Mouse (Mus musculus) C2C12 (cell line): ENCODE results near the gene Pard6a. TPM values are rescaled to one million over a fixed set of nuclear protein-coding genes. Genes with fewer than 3 reads are reported as not detected.

ENCODE experiments used
- H3K27me3 ChIP-seq: one replicate; pipeline ENCODE4 v1.6.1; 2011; ENCODE audit not compliant: control insufficient read depth, insufficient read depth, insufficient read length
- H3K36me3 ChIP-seq: one replicate; pipeline ENCODE4 v1.6.1; 2011; ENCODE audit not compliant: control insufficient read depth, insufficient read depth
- H3K4me3 ChIP-seq: one replicate; pipeline ENCODE4 v1.5.1; 2011; ENCODE audit warnings: mild to moderate bottlenecking, control low read depth; ENCODE audit not compliant: poor library complexity, insufficient read depth, severe bottlenecking
- H3K79me2 ChIP-seq: one replicate; pipeline ENCODE4 v1.6.1; 2011; ENCODE audit not compliant: control insufficient read depth, insufficient read depth
- H3K79me3 ChIP-seq: one replicate; pipeline ENCODE4 v1.6.1; 2011; ENCODE audit warnings: low read depth, control low read depth
- H3ac ChIP-seq: one replicate; pipeline ENCODE3; 2011; ENCODE audit warnings: low read depth; ENCODE audit not compliant: control insufficient read depth, insufficient read length
- CEBPB ChIP-seq: IDR thresholded peaks from one replicate; pipeline ENCODE4 v1.6.1; 2011; ENCODE audit warnings: low read depth, mild to moderate bottlenecking, control low read depth, moderate library complexity
- CTCF ChIP-seq: IDR thresholded peaks from one replicate; pipeline ENCODE4 v1.5.1; 2011; ENCODE audit not compliant: control insufficient read depth, insufficient read depth, insufficient read length
- FOSL1 ChIP-seq: IDR thresholded peaks from one replicate; pipeline ENCODE4 v1.8.0; 2011; ENCODE audit warnings: mild to moderate bottlenecking, low read length; ENCODE audit not compliant: poor library complexity, insufficient read depth, severe bottlenecking
- MAX ChIP-seq: IDR thresholded peaks from one replicate; pipeline ENCODE4 v1.6.1; 2011; ENCODE audit warnings: mild to moderate bottlenecking, control low read depth
- MYOD1 ChIP-seq: IDR thresholded peaks from one replicate; pipeline ENCODE4 v1.6.1; 2011; ENCODE audit warnings: low read depth; ENCODE audit not compliant: control insufficient read depth, insufficient read length
- MYOG ChIP-seq: IDR thresholded peaks from one replicate; pipeline ENCODE4 v1.6.1; 2011; ENCODE audit not compliant: control insufficient read depth, insufficient read length; ENCODE audit errors: extremely low read depth
- USF1 ChIP-seq: IDR thresholded peaks from one replicate; pipeline ENCODE4 v1.6.1; 2011; ENCODE audit warnings: low read depth, mild to moderate bottlenecking, control low read depth, moderate library complexity
- polyA plus RNA-seq: library from polyadenylated mRNA; unstranded; fragments of >200 nt; fragmentation: generic; extraction: Trizol; gene quantifications from one replicate; pipeline ENCODE4 v1.2.1, GENCODE M21; 2012; ENCODE audit warnings: missing spikeins

Pard6a gene
- polyA plus RNA-seq, 1 experiment = 16.4 TPM

DNA sequence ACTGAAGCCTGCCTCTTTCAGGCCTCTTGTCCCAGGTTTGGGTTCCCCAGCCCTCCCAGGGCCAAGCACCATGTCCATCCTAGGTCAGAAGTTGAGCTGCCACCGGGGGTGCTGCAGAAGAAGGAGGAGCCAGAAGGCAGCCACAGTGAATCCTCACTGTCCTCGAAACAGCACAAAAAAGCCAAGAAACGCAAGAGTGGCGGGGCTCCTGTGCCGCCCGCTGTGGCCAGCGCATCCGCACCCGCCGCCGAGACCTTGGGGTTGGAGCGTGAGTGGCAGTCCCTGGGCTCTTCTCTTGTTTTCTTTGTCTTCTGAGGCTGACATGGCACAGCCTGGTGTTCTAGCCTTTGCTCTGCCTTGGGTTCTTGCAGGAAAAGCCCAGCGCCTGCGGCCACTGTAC, 8.4 kb downstream of the Pard6a start:
- Histone ChIP-seq H3K79me2 (peaks cover 24% of the 10 kb centered on the region), H3ac (no peak overlapping the region), H3K79me3 (peaks cover 1% of the 10 kb centered on the region), H3K36me3 (no peaks in the 10 kb centered on the region), H3K27me3 (no peaks in the 10 kb centered on the region), H3K4me3 (no peak overlapping the region)
- TF ChIP-seq CEBPB = no peak
- no peak for TF ChIP-seq CTCF
- no peak for TF ChIP-seq MAX
- no peak for TF ChIP-seq MYOG
- no peak for TF ChIP-seq MYOD1
- no peak for TF ChIP-seq USF1

DNA sequence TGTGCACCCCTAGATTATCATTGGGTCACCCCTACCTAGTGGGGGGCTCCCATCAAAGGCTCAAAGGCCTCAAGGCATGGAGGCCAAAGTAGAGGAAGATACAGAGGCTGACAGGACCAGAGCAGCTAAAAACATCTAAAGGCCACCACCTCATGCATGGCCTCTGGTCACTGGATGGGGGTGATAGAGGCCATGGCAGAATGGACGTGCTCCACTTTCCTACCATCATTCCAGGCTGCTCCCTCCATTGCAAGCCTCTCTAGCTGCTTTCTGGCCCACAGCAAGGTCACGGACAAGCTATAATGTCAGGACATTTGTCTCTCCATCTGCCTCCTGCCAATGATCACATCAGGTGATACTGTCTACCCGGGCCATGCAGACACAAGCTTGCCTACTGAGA, 11.3 kb downstream of the Pard6a start:
- Histone ChIP-seq H3ac (no peak overlapping the region), H3K79me3 (peaks cover 1% of the 10 kb centered on the region), H3K36me3 (no peaks in the 10 kb centered on the region), H3K27me3 (no peaks in the 10 kb centered on the region), H3K4me3 (no peak overlapping the region), H3K79me2 (peaks cover 7% of the 10 kb centered on the region)
- TF ChIP-seq MAX (no peak), MYOD1 (no peak), MYOG (no peak), FOSL1 (no peak), CEBPB (no peak), CTCF (no peak), USF1 (no peak)

DNA sequence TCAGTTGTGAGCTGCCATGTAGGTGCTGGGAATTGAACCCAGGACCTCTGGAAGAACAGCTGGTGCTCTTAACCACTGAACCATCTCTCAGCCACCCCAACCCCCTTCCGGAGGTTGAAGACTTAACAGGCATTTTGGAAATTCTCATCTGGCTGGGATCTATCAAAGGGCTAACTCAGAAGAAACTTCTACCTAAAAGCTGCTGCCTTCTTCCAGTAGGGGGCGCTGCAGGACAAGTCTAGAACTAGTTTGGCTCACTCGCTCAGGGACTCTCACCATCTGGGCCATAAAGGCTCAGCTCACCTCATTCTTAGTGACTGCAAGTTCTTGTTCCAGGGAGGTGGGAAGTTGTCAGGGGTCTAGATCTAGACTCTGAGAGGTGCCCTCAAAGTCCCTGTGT, 13.2 kb downstream of the Pard6a start:
- Histone ChIP-seq H3K79me3 (no peaks in the 10 kb centered on the region), H3ac (no peak overlapping the region), H3K4me3 (no peak overlapping the region), H3K36me3 (no peaks in the 10 kb centered on the region), H3K27me3 (no peaks in the 10 kb centered on the region), H3K79me2 (no peaks in the 10 kb centered on the region)
- TF ChIP-seq CTCF = peak; percentile 47
- TF ChIP-seq MYOG = no peak
- TF ChIP-seq USF1 = no peak

DNA sequence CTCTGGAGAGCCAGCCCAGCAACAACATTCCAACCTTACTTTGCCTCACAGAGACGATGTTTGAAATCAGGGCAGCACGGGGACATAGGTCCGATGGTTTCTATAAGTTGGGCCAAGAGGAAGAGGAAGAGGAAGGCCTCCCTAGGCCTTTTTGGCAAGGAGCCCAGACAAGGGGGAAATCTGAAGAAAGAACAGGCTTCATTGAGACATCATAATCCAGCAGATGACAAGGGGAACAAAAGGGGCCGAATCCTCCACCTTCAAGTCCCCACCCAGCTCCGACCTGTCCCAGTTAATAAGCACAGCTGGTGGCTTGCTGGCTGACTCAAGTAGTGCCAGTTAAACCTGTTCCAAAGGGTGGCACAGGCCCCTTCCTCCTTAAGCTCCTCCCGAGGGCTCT, 14.1 kb downstream of the Pard6a start:
- Histone ChIP-seq H3K36me3 (no peaks in the 10 kb centered on the region), H3K4me3 (no peak overlapping the region), H3ac (no peak overlapping the region), H3K79me2 (no peaks in the 10 kb centered on the region), H3K79me3 (no peaks in the 10 kb centered on the region), H3K27me3 (no peaks in the 10 kb centered on the region)
- TF ChIP-seq MYOG (no peak), CTCF (no peak), CEBPB (no peak), USF1 (no peak), MYOD1 (no peak), MAX (no peak), FOSL1 (no peak)

DNA sequence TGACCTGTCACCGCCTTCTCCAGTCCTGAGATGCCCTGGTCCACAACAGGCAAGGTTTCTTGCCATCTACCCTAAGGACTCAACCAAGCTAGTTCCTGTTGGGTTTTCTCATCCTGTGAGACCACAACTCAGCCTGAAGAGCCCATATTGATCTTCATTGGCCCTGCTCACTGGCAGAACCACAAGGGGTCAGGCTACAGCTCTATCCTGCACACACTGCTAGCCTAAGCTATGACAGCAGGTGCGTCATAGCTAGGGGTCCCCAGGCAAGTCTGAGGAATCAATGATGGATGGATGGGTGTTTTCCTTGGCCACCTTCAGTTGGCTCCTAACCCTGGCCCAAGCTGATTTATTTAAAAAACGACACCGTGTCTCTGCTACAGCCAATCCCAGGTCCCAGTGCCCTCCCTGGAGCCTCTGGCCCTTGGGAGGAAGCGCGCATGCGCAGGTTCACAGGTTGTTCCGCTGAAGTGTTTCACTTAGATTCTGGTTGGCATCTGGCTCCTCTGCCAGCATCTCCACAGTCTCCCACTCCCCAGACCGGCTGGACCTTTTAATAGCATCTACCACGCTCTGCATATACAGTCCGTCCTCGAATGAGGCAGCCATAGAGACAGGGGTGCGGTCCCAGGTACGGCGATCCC, 15.5 kb downstream of the Pard6a start:
- Histone ChIP-seq H3K27me3 (no peaks in the 10 kb centered on the region), H3K36me3 (no peaks in the 10 kb centered on the region), H3ac (no peak overlapping the region), H3K79me3 (no peaks in the 10 kb centered on the region), H3K79me2 (no peaks in the 10 kb centered on the region), H3K4me3 (no peak overlapping the region)
- TF ChIP-seq MYOG (no peak), FOSL1 (no peak), CTCF (no peak), MAX (no peak), MYOD1 (no peak), USF1 (no peak), CEBPB (no peak)

DNA sequence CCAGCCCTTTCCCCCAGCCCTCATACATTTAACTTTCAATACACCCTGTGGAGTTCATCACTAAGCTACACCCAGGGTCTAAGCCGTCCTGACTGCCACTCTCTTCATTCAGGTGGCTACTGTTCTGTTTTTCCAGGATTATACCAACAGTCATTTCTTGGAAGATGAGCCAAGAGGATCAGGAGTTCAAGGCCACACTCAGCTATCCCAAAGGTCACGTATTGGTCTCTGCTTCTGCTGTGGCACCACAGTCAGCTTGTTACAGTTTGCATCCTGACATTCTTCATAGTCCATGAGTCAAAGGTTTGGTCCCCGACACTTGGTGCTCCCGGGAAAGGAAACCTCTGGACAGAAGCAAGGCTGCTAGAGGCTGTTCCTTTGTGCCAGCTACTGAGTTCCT, 18.7 kb downstream of the Pard6a start:
- Histone ChIP-seq H3K79me3 (no peaks in the 10 kb centered on the region), H3ac (no peak overlapping the region), H3K36me3 (no peaks in the 10 kb centered on the region), H3K4me3 (no peak overlapping the region), H3K79me2 (no peaks in the 10 kb centered on the region), H3K27me3 (no peaks in the 10 kb centered on the region)
- TF ChIP-seq FOSL1 (no peak), CTCF (no peak), MYOG (no peak), MYOD1 (no peak), CEBPB (no peak), MAX (no peak), USF1 (no peak)
